Mouse (Mus musculus): ENCODE data around the gene Dgkq.

Gene Dgkq

GRCm38 (mm10) chr5:108694352-108695261 lies 25.1 kb upstream of the Dgkq start:
- H3K4me3 ChIP-seq (replicated peaks; ENCODE audit: low read length) = peak overlapping the region; percentile 86
- no peaks in the 10 kb centered on the region for H3K9me3 ChIP-seq (ENCODE audit: low read length)
- no peak for TF ChIP-seq CTCF (conservative IDR thresholded peaks at IDR 0.05; ENCODE audit: low read length)
- TF ChIP-seq NANOG (IDR thresholded peaks at IDR 0.05; ENCODE audit: borderline replicate concordance, low read length) = no peak
- H3K4me1 ChIP-seq (replicated peaks; ENCODE audit: low read depth, low read length) = peaks cover 41% of the 10 kb centered on the region
- peaks cover 53% of the 10 kb centered on the region for H3K27me3 ChIP-seq (ENCODE audit: insufficient read depth, low read length)
- no peaks in the 10 kb centered on the region for H3K36me3 ChIP-seq (ENCODE audit: insufficient read depth, low read length)

GRCm38 (mm10) chr5:108693872-108694288 lies 24.4 kb upstream of the Dgkq start:
- H3K27me3 ChIP-seq (ENCODE audit: insufficient read depth, low read length) = peaks cover 53% of the 10 kb centered on the region
- peak overlapping the region; percentile 86 for H3K4me3 ChIP-seq (replicated peaks; ENCODE audit: low read length)
- H3K4me1 ChIP-seq (replicated peaks; ENCODE audit: low read depth, low read length) = peaks cover 41% of the 10 kb centered on the region
- TF ChIP-seq POU5F1 (IDR thresholded peaks at IDR 0.05; ENCODE audit: borderline replicate concordance, low read length) (no peak), NANOG (IDR thresholded peaks at IDR 0.05; ENCODE audit: borderline replicate concordance, low read length) (no peak), CTCF (conservative IDR thresholded peaks at IDR 0.05; ENCODE audit: low read length) (no peak)
- no peaks in the 10 kb centered on the region for H3K9me3 ChIP-seq (ENCODE audit: low read length)
- H3K36me3 ChIP-seq (ENCODE audit: insufficient read depth, low read length) = no peaks in the 10 kb centered on the region

GRCm38 (mm10) chr5:108692271-108692670 lies 22.8 kb upstream of the Dgkq start, which contains the start of gene Fgfrl1:
Gene Fgfrl1 (plus strand): TSS chr5:108692382.
- TF ChIP-seq POU5F1 (IDR thresholded peaks at IDR 0.05; ENCODE audit: borderline replicate concordance, low read length) (no peak), CTCF (conservative IDR thresholded peaks at IDR 0.05; ENCODE audit: low read length) (peak; percentile 30)
- H3K9me3 ChIP-seq (ENCODE audit: low read length) = no peaks in the 10 kb centered on the region

GRCm38 (mm10) chr5:108691152-108691551 lies 21.7 kb upstream of the Dgkq start:
- Histone ChIP-seq H3K4me3 (replicated peaks; ENCODE audit: low read length) (no peak overlapping the region), H3K4me1 (replicated peaks; ENCODE audit: low read depth, low read length) (peaks cover 28% of the 10 kb centered on the region), H3K36me3 (ENCODE audit: insufficient read depth, low read length) (no peaks in the 10 kb centered on the region), H3K27me3 (ENCODE audit: insufficient read depth, low read length) (peaks cover 38% of the 10 kb centered on the region), H3K9me3 (ENCODE audit: low read length) (no peaks in the 10 kb centered on the region)
- no peak for TF ChIP-seq POU5F1 (IDR thresholded peaks at IDR 0.05; ENCODE audit: borderline replicate concordance, low read length)
- TF ChIP-seq NANOG (IDR thresholded peaks at IDR 0.05; ENCODE audit: borderline replicate concordance, low read length) = no peak
- TF ChIP-seq CTCF (conservative IDR thresholded peaks at IDR 0.05; ENCODE audit: low read length) = 0 out of 2 replicates have a peak, but pooled peaks have one; percentile 9

More at GRCm38 (mm10) chr5:108692271-108692670, 22.8 kb upstream of the Dgkq start, which contains the start of gene Fgfrl1:
- no peaks in the 10 kb centered on the region for H3K36me3 ChIP-seq (ENCODE audit: insufficient read depth, low read length)
- peaks cover 36% of the 10 kb centered on the region for H3K4me1 ChIP-seq (replicated peaks; ENCODE audit: low read depth, low read length)
- peak within 1 kb of the TSS; percentile 56 for H3K4me3 ChIP-seq (replicated peaks; ENCODE audit: low read length)
- peaks cover 48% of the 10 kb centered on the region for H3K27me3 ChIP-seq (ENCODE audit: insufficient read depth, low read length)

- Histone ChIP-seq H3K36me3 (ENCODE audit: insufficient read depth, low read length) (no peaks in the 10 kb centered on the region), H3K4me3 (replicated peaks; ENCODE audit: low read length) (no peak overlapping the region), H3K27me3 (ENCODE audit: insufficient read depth, low read length) (peaks cover 24% of the 10 kb centered on the region), H3K9me3 (ENCODE audit: low read length) (no peaks in the 10 kb centered on the region), H3K4me1 (replicated peaks; ENCODE audit: low read depth, low read length) (peaks cover 16% of the 10 kb centered on the region)
- TF ChIP-seq POU5F1 (IDR thresholded peaks at IDR 0.05; ENCODE audit: borderline replicate concordance, low read length) (no peak), NANOG (IDR thresholded peaks at IDR 0.05; ENCODE audit: borderline replicate concordance, low read length) (no peak), CTCF (conservative IDR thresholded peaks at IDR 0.05; ENCODE audit: low read length) (no peak)
Measured at GRCm38 (mm10) chr5:108689091-108689490, 19.6 kb upstream of the Dgkq start.

GRCm38 (mm10) chr5:108680871-108681270 lies 11.4 kb upstream of the Dgkq start:
- peaks cover 11% of the 10 kb centered on the region for H3K27me3 ChIP-seq (ENCODE audit: insufficient read depth, low read length)
- no peak for TF ChIP-seq POU5F1 (IDR thresholded peaks at IDR 0.05; ENCODE audit: borderline replicate concordance, low read length)
- no peak for TF ChIP-seq NANOG (IDR thresholded peaks at IDR 0.05; ENCODE audit: borderline replicate concordance, low read length)
- TF ChIP-seq CTCF (conservative IDR thresholded peaks at IDR 0.05; ENCODE audit: low read length) = no peak
- peaks cover 25% of the 10 kb centered on the region for H3K4me1 ChIP-seq (replicated peaks; ENCODE audit: low read depth, low read length)
- no peaks in the 10 kb centered on the region for H3K9me3 ChIP-seq (ENCODE audit: low read length)
- H3K4me3 ChIP-seq (replicated peaks; ENCODE audit: low read length) = no peak overlapping the region
- H3K36me3 ChIP-seq (ENCODE audit: insufficient read depth, low read length) = 0 out of 2 replicates have a peak, but pooled peaks cover 3% of the 10 kb centered on the region

GRCm38 (mm10) chr5:108679909-108680308 lies 10.4 kb upstream of the Dgkq start:
- peaks cover 25% of the 10 kb centered on the region for H3K4me1 ChIP-seq (replicated peaks; ENCODE audit: low read depth, low read length)
- H3K9me3 ChIP-seq (ENCODE audit: low read length) = no peaks in the 10 kb centered on the region
- H3K4me3 ChIP-seq (replicated peaks; ENCODE audit: low read length) = no peak overlapping the region
- TF ChIP-seq POU5F1 (IDR thresholded peaks at IDR 0.05; ENCODE audit: borderline replicate concordance, low read length) (no peak), CTCF (conservative IDR thresholded peaks at IDR 0.05; ENCODE audit: low read length) (peak; percentile 29)
- H3K27me3 ChIP-seq (ENCODE audit: insufficient read depth, low read length) = peaks cover 15% of the 10 kb centered on the region
- 0 out of 2 replicates have a peak, but pooled peaks cover 3% of the 10 kb centered on the region for H3K36me3 ChIP-seq (ENCODE audit: insufficient read depth, low read length)

GRCm38 (mm10) chr5:108678296-108678854 lies 8.9 kb upstream of the Dgkq start:
- Histone ChIP-seq H3K9me3 (ENCODE audit: low read length) (no peaks in the 10 kb centered on the region), H3K4me1 (replicated peaks; ENCODE audit: low read depth, low read length) (peaks cover 25% of the 10 kb centered on the region), H3K4me3 (replicated peaks; ENCODE audit: low read length) (no peak overlapping the region), H3K36me3 (ENCODE audit: insufficient read depth, low read length) (0 out of 2 replicates have a peak, but pooled peaks cover 3% of the 10 kb centered on the region), H3K27me3 (ENCODE audit: insufficient read depth, low read length) (peaks cover 15% of the 10 kb centered on the region)
- TF ChIP-seq POU5F1 (IDR thresholded peaks at IDR 0.05; ENCODE audit: borderline replicate concordance, low read length) = no peak
- TF ChIP-seq NANOG (IDR thresholded peaks at IDR 0.05; ENCODE audit: borderline replicate concordance, low read length) = no peak
- no peak for TF ChIP-seq CTCF (conservative IDR thresholded peaks at IDR 0.05; ENCODE audit: low read length)

All from E14TG2a.4 (cell line).